ENCODE assay signal across 15 mouse cellular contexts in the genomic region with DNA sequence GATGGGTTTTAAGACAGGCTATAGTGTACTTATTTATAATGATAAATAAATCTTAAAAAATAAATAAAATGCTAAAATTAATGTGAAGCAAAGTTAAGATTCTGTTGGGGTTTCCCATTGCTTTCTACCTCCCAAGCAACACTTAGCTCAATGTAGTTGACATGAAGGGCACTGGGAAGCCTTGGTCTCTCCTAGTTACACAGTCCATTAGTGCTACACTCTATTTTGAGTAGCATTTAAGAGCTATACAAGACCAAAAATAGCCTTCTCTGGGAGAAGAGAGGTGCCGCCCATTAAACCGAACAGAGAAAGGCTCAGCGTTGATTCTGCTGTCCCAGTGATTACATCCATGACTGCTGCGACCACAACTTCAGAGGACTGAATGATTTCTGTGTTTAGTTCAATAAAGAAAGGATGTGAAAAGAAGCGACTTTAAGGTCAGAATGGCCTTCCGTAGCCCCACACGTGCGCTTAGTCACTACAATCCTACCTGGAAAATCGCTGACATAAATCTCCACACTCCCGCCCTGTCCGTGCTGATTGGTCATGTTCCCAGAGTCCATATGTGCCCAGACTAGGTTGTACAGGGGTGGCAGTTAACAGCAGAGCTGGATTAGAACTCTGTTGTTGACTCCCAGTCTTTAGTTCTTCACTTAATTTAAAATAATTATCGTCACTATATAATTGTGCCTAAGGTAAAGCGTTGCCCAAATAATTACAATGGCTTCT.
DNase-seq lines count a peak whose midpoint lies in the region; ATAC-seq and TF ChIP-seq lines count a peak whose summit lies in the region.
"Had no signal": no experiment of that assay in that cellular context is flagged by ENCODE, and none has a peak within 500 bp of the region (broad histone marks: within the 10 kb centered on the region; RNA-seq: fewer than 3 reads in every experiment).

No protein-coding gene starts in this region.

- peaks cover 7% of the 10 kb centered on the region for H3K36me3 ChIP-seq in heart, adult 2 months (ENCODE audit: control insufficient read depth, insufficient read depth, low read length)
- peaks cover 30% of the 10 kb centered on the region for H3K36me3 ChIP-seq in heart, embryonic 12.5 days
- peaks cover 14% of the 10 kb centered on the region for H3K36me3 ChIP-seq in heart, embryonic 16.5 days (ENCODE audit: control insufficient read depth, insufficient read depth)
- H3K36me3 ChIP-seq in hindbrain, embryonic 12.5 days: peaks cover 35% of the 10 kb centered on the region
- H3K36me3 ChIP-seq in liver, postnatal 0 days (replicated peaks; ENCODE audit: insufficient read depth, low read length): peaks cover 41% of the 10 kb centered on the region

- ATAC-seq in heart, embryonic 12.5 days (ENCODE audit: insufficient number of reproducible peaks, low FRiP score): peak; percentile 51; the same call in 1 of the 2 replicates
- ATAC-seq in heart, embryonic 16.5 days (replicated peaks; ENCODE audit: extremely low read depth, insufficient read depth, low FRiP score): peak; percentile 89
- ATAC-seq in hindbrain, embryonic 12.5 days (ENCODE audit: low FRiP score): no peak
- no peak for ATAC-seq in liver, postnatal 0 days
- ATAC-seq: forebrain, embryonic 15.5 days; hindbrain, embryonic 16.5 days; inflammation-experienced regulatory T-cells, adult 6 months; intestine, postnatal 0 days had no signal

- no peak for TF ChIP-seq EP300 in heart, adult 2 months (IDR thresholded peaks at IDR 0.05; ENCODE audit: insufficient read depth, low read depth, low read length)
- TF ChIP-seq EP300 in liver, postnatal 0 days (IDR thresholded peaks at IDR 0.05; ENCODE audit: low read depth): no peak

- DNase-seq in heart, adult 2 months: no peak
- no peak for DNase-seq in heart, postnatal 10 days
- DNase-seq in heart, adult 8-10 months (ENCODE audit: low spot score): no peak
- DNase-seq in liver, postnatal 0 days: no peak
- DNase-seq: adrenal gland, postnatal 10 days; gastrocnemius, postnatal 14 days; kidney, adult 8-10 months had no signal

- no peaks in the 10 kb centered on the region for H3K9me3 ChIP-seq in heart, embryonic 12.5 days (replicated peaks)
- no peaks in the 10 kb centered on the region for H3K9me3 ChIP-seq in heart, embryonic 16.5 days (replicated peaks; ENCODE audit: control insufficient read depth, low read length)
- H3K9me3 ChIP-seq in hindbrain, embryonic 12.5 days (replicated peaks): no peaks in the 10 kb centered on the region
- H3K9me3 ChIP-seq in liver, postnatal 0 days (ENCODE audit: low read length): no peaks in the 10 kb centered on the region
- H3K9me3 ChIP-seq: embryonic facial prominence, embryonic 12.5 days; forebrain, embryonic 15.5 days had no signal

- H3K4me2 ChIP-seq in heart, embryonic 12.5 days: peak overlapping the region; percentile 54
- peak overlapping the region; percentile 27; the same call in 1 of the 2 replicates for H3K4me2 ChIP-seq in heart, embryonic 16.5 days (ENCODE audit: low read depth, low read length)
- no peak overlapping the region for H3K4me2 ChIP-seq in hindbrain, embryonic 12.5 days (replicated peaks)
- H3K4me2 ChIP-seq in liver, postnatal 0 days (ENCODE audit: low read depth, low read length): no peak overlapping the region
- H3K4me2 ChIP-seq: embryonic facial prominence, embryonic 12.5 days; forebrain, embryonic 15.5 days had no signal

- no peaks in the 10 kb centered on the region for H3K79me2 ChIP-seq in heart, adult 2 months (replicated peaks; ENCODE audit: control insufficient read depth, insufficient read depth, low read length)

- no peaks in the 10 kb centered on the region for H3K27me3 ChIP-seq in heart, adult 2 months (ENCODE audit: control insufficient read depth, insufficient read depth, low read length)
- no peaks in the 10 kb centered on the region for H3K27me3 ChIP-seq in heart, embryonic 12.5 days (replicated peaks)
- no peaks in the 10 kb centered on the region for H3K27me3 ChIP-seq in heart, embryonic 16.5 days (ENCODE audit: control insufficient read depth, insufficient read depth, low read length)
- no peaks in the 10 kb centered on the region for H3K27me3 ChIP-seq in hindbrain, embryonic 12.5 days
- no peaks in the 10 kb centered on the region for H3K27me3 ChIP-seq in liver, postnatal 0 days (ENCODE audit: insufficient read depth, low read length)
- H3K27me3 ChIP-seq: embryonic facial prominence, embryonic 12.5 days; forebrain, embryonic 15.5 days had no signal

- peak overlapping the region; percentile 60 for H3K27ac ChIP-seq in heart, adult 2 months
- H3K27ac ChIP-seq in heart, embryonic 12.5 days (ENCODE audit: poor library complexity, severe bottlenecking): peak overlapping the region; percentile 87
- H3K27ac ChIP-seq in heart, embryonic 16.5 days (ENCODE audit: low read length): peak overlapping the region; percentile 67
- no peak overlapping the region for H3K27ac ChIP-seq in hindbrain, embryonic 12.5 days
- H3K27ac ChIP-seq in liver, postnatal 0 days (ENCODE audit: low read depth): no peak overlapping the region
- H3K27ac ChIP-seq: embryonic facial prominence, embryonic 12.5 days; forebrain, embryonic 15.5 days had no signal

- WGBS in heart, adult 2 months: 70% methylated on average over 13 of the region's 13 CpGs
- WGBS in heart, embryonic 12.5 days: 68% methylated on average over 13 of the region's 13 CpGs
- WGBS in heart, embryonic 16.5 days: 64% methylated on average over 13 of the region's 13 CpGs
- WGBS in hindbrain, embryonic 12.5 days: 96% methylated on average over 13 of the region's 13 CpGs
- 91% methylated on average over 13 of the region's 13 CpGs for WGBS in liver, postnatal 0 days (ENCODE audit: insufficient replicate concordance)

- H3K4me3 ChIP-seq in heart, adult 2 months: no peak overlapping the region
- no peak overlapping the region for H3K4me3 ChIP-seq in heart, embryonic 12.5 days
- H3K4me3 ChIP-seq in heart, embryonic 16.5 days (ENCODE audit: low read length): no peak overlapping the region
- H3K4me3 ChIP-seq in hindbrain, embryonic 12.5 days: no peak overlapping the region
- no peak overlapping the region for H3K4me3 ChIP-seq in liver, postnatal 0 days (ENCODE audit: low read depth, low read length)
- H3K4me3 ChIP-seq: embryonic facial prominence, embryonic 12.5 days; forebrain, embryonic 15.5 days had no signal

- peak overlapping the region; percentile 5 for H3K9ac ChIP-seq in heart, adult 2 months (ENCODE audit: low read depth, low read length)
- H3K9ac ChIP-seq in heart, embryonic 12.5 days: no peak overlapping the region
- H3K9ac ChIP-seq in heart, embryonic 16.5 days (ENCODE audit: low read length): peak overlapping the region; percentile 2; the same call in 1 of the 2 replicates
- H3K9ac ChIP-seq in hindbrain, embryonic 12.5 days: no peak overlapping the region
- H3K9ac ChIP-seq in liver, postnatal 0 days (replicated peaks): no peak overlapping the region
- H3K9ac ChIP-seq: embryonic facial prominence, embryonic 12.5 days; forebrain, embryonic 15.5 days had no signal

- intact Hi-C loops in heart, adult 2 months (cut with DNase I): no loop called here
- intact Hi-C loops in heart, postnatal 10 days (cut with DNase I): loop anchor here (5.0 kb wide), 1 partner anchor 1500 kb away; no protein-coding TSS in a partner anchor

- TF ChIP-seq POLR2A in heart, adult 2 months (IDR thresholded peaks at IDR 0.05; ENCODE audit: insufficient read depth, low read depth, low read length): no peak

- TF ChIP-seq CTCF in heart, adult 2 months (IDR thresholded peaks at IDR 0.05): no peak
- TF ChIP-seq CTCF in liver, postnatal 0 days (IDR thresholded peaks at IDR 0.05; ENCODE audit: low read depth): no peak

- H3K4me1 ChIP-seq in heart, adult 2 months (ENCODE audit: control insufficient read depth, insufficient read depth, low read length): peaks cover 3% of the 10 kb centered on the region; the same call in 1 of the 2 replicates
- H3K4me1 ChIP-seq in heart, embryonic 12.5 days (replicated peaks): peaks cover 19% of the 10 kb centered on the region
- peaks cover 10% of the 10 kb centered on the region for H3K4me1 ChIP-seq in heart, embryonic 16.5 days (ENCODE audit: control insufficient read depth, insufficient read depth, low read length)
- H3K4me1 ChIP-seq in hindbrain, embryonic 12.5 days: no peaks in the 10 kb centered on the region
- H3K4me1 ChIP-seq in liver, postnatal 0 days (ENCODE audit: insufficient read depth): no peaks in the 10 kb centered on the region
- H3K4me1 ChIP-seq: embryonic facial prominence, embryonic 12.5 days; forebrain, embryonic 15.5 days had no signal

Comparison
In these comparisons a context has a peak if more than half of its experiments do, and no peak if none do; other contexts are left out.
1. H3K9ac ChIP-seq: peak in heart, adult 2 months (single experiment) and heart, embryonic 16.5 days (single experiment); none in heart, embryonic 12.5 days (single experiment), hindbrain, embryonic 12.5 days (single experiment) and liver, postnatal 0 days (single experiment).
2. H3K27ac ChIP-seq: peak in heart, adult 2 months (single experiment), heart, embryonic 12.5 days (single experiment) and heart, embryonic 16.5 days (single experiment); none in hindbrain, embryonic 12.5 days (single experiment) and liver, postnatal 0 days (single experiment).
3. ATAC-seq: peak in heart, embryonic 12.5 days (single experiment) and heart, embryonic 16.5 days (single experiment); none in hindbrain, embryonic 12.5 days (single experiment) and liver, postnatal 0 days (single experiment).
4. H3K4me2 ChIP-seq: peak in heart, embryonic 12.5 days (single experiment) and heart, embryonic 16.5 days (single experiment); none in hindbrain, embryonic 12.5 days (single experiment) and liver, postnatal 0 days (single experiment).